Mouse (Mus musculus) embryonic facial prominence, embryonic 10.5 days (tissue): ENCODE measurements at regions not wholly inside any gene's neighbourhood (a gene's known extent, or its start where the extent isn't known, plus 50 kb on each side); places are given as distances from the start of the nearest gene placed in this dataset.
"Not testable (repeated sequence)": the region's sequence is repeated elsewhere in the genome, so short reads cannot be mapped to it uniquely, and the experiment has no call there.

Experiments
- DNase-seq: peaks from one replicate; pipeline ENCODE4 v3.0.0-alpha.2; 2017; ENCODE audit warnings: low spot score
- H3K27ac ChIP-seq: fragments of 300-500 bp; sonication (generic); replicated peaks from 2 replicates; pipeline ENCODE4 v1.5.1; 2016; ENCODE audit warnings: mild to moderate bottlenecking
- H3K27me3 ChIP-seq: fragments of 300-500 bp; sonication (generic); replicated peaks from 2 replicates; pipeline ENCODE4 v1.6.1; 2016; ENCODE audit warnings: low read depth, mild to moderate bottlenecking; ENCODE audit not compliant: poor library complexity, severe bottlenecking
- H3K36me3 ChIP-seq: fragments of 300-500 bp; sonication (generic); replicated peaks from 2 replicates; pipeline ENCODE4 v1.6.1; 2016; ENCODE audit warnings: mild to moderate bottlenecking, moderate library complexity
- H3K4me1 ChIP-seq: fragments of 300-500 bp; sonication (generic); 2 replicates; pipeline ENCODE4 v1.6.1; 2016
- H3K4me3 ChIP-seq: fragments of 300-500 bp; sonication (generic); 2 replicates; pipeline ENCODE4 v1.5.1; 2016; ENCODE audit warnings: mild to moderate bottlenecking, moderate library complexity
- H3K9me3 ChIP-seq: fragments of 300-500 bp; sonication (generic); 2 replicates; pipeline ENCODE4 v1.6.1; 2016; ENCODE audit warnings: mild to moderate bottlenecking
- WGBS: fragments of 180-500 bp; shearing (Covaris S2); methylation state at CpG from one replicate; pipeline ENCODE4 v1.1.7; 2016; 5-methylcytosine and 5-hydroxymethylcytosine counted together

DNA sequence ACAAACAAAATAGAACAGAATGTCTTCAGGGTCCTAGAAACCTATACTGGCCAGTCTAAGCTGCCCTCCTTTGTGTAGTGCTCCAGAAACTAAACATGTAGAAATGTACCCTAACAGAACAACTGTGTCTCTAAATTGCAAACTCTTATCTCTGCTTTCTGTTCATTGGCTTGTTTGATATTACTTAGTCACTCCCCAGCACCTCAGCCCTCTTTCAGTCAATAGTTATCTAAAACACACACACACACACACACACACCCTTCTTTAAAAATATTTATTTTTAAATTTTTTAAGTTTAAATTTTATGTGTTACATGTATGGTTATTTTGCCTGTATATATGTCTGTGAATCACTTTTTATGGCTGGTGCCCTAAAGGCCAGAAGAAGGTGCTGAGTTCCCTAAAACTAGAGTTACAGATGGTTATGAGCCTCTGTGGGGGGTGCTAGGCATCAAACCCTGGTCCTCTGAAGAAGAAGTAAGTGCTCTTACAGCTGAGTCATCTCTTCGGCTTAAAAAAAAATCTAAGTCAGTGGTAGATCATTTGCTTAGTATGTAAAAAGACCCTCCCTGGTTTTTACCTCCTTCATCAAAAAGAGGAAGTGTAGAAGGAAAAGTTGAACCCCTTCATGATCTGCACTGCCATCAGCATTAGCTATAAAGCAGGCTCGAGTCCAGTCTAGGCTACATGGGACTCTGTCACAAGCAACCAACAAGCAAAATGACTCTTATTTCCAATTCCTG, 96.6 kb upstream of the C9orf72 start:
- Histone ChIP-seq H3K27ac (no peak overlapping the region), H3K9me3 (peaks cover 3% of the 10 kb centered on the region; the same call in 1 of the 2 replicates), H3K4me3 (no peak overlapping the region), H3K4me1 (no peaks in the 10 kb centered on the region), H3K36me3 (no peaks in the 10 kb centered on the region), H3K27me3 (no peaks in the 10 kb centered on the region)
- DNase-seq = no peak
- WGBS = 91% methylated on average over 2 of the region's 2 CpGs

DNA sequence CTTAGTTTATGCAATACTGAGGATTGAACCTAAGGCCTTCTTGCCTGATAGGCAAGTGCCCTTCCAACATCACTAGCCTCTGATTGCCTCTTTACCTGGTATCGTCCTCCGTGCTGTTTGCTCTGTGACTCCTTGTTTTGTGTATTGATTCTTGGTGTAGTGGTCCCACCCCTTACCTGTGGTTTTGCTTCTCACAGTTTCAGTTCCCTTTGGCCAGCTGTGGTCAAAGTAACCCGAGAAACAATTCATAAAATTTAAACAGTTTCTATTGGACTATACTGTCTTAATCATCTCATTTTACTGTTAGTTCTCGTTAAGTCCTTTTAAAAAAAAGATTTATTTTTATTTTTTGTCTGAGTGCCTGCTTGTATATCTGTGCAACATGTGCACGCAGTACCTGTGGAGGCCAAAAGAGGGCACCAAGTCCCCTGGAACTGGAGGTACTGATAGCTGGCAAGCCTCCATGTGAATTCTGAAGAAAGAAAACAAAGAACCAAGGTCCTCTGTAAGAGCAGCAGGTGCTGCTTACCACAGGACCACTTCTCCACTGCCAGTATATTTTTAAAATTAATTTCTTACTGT, 84.5 kb upstream of the C9orf72 start:
- WGBS = 67% methylated on average over 5 of the region's 5 CpGs

GRCm38 (mm10) chr4:35308221-35308620, 82.2 kb upstream of the C9orf72 start:
- no peaks in the 10 kb centered on the region for H3K36me3 ChIP-seq
- 59% methylated on average over 5 of the region's 5 CpGs for WGBS
- no peaks in the 10 kb centered on the region for H3K27me3 ChIP-seq
- no peaks in the 10 kb centered on the region for H3K4me1 ChIP-seq
- H3K9me3 ChIP-seq = no peaks in the 10 kb centered on the region
- H3K4me3 ChIP-seq = no peak overlapping the region
- no peak for DNase-seq
- H3K27ac ChIP-seq = no peak overlapping the region

More for the DNA sequence above, 84.5 kb upstream of the C9orf72 start:
- no peak overlapping the region for H3K4me3 ChIP-seq
- no peaks in the 10 kb centered on the region for H3K9me3 ChIP-seq
- DNase-seq = peak; percentile 64
- H3K4me1 ChIP-seq = no peaks in the 10 kb centered on the region
- no peaks in the 10 kb centered on the region for H3K36me3 ChIP-seq
- no peaks in the 10 kb centered on the region for H3K27me3 ChIP-seq
- H3K27ac ChIP-seq = no peak overlapping the region

DNA sequence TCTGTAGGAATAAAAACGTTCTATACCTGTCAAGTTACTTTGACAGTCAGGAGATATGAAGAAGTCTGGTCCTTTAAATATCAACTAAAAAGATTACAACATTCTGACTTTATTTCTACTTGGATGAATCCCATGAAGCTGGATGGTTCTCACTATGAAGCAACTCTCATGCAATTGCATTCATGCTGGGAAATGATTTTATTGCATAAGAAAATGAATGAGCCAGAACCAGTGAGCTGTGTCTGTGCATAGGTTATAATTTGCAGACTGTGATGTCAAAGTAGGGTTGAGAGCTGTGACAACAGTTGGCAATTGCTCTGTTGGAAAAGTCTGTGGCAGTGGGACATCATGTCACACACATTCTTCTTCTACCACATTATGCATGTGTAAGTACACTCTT, 79.2 kb upstream of the C9orf72 start:
- no peak overlapping the region for H3K27ac ChIP-seq
- 73% methylated on average over 1 of the region's 1 CpGs for WGBS
- no peaks in the 10 kb centered on the region for H3K27me3 ChIP-seq

GRCm38 (mm10) chr4:35300848-35301247, 74.9 kb upstream of the C9orf72 start:
- Histone ChIP-seq H3K27me3 (no peaks in the 10 kb centered on the region), H3K36me3 (no peaks in the 10 kb centered on the region), H3K9me3 (no peaks in the 10 kb centered on the region), H3K27ac (no peak overlapping the region), H3K4me1 (no peaks in the 10 kb centered on the region), H3K4me3 (no peak overlapping the region)
- 70% methylated on average over 2 of the region's 2 CpGs for WGBS
- DNase-seq = no peak

More for the DNA sequence above, 79.2 kb upstream of the C9orf72 start:
- no peaks in the 10 kb centered on the region for H3K4me1 ChIP-seq
- no peaks in the 10 kb centered on the region for H3K36me3 ChIP-seq
- H3K9me3 ChIP-seq = no peaks in the 10 kb centered on the region
- DNase-seq = no peak
- H3K4me3 ChIP-seq = no peak overlapping the region

- H3K27me3 ChIP-seq, H3K27ac ChIP-seq, H3K4me3 ChIP-seq, H3K4me1 ChIP-seq, H3K9me3 ChIP-seq, DNase-seq, H3K36me3 ChIP-seq: not testable (repeated sequence)
- WGBS = 89% methylated on average over 4 of the region's 4 CpGs
These were observed 74.4 kb upstream of the C9orf72 start for GRCm38 (mm10) chr4:35300374-35300773.

DNA sequence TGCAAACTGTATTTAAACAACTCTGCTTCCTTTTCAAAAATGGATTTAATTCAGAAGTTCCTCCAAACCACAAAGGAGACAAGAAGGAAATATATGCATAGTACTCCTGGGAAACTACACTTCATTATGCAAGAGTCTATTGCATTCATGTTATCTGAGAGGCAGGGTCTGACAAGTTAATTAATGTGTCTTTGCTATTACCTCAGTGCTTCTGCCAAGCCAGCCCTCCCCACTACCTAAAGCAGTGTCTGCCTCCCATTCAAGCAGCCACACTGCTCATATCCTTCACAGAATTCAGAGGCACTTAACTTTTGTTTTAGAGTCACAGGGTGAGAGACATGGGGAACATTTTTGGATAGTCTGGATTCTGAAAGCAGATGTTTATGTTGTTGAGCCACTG, 58.6 kb upstream of the C9orf72 start:
- H3K4me3 ChIP-seq = no peak overlapping the region
- no peaks in the 10 kb centered on the region for H3K27me3 ChIP-seq
- no peaks in the 10 kb centered on the region for H3K36me3 ChIP-seq
- DNase-seq = no peak
- peaks cover 4% of the 10 kb centered on the region; the same call in 1 of the 2 replicates for H3K9me3 ChIP-seq
- H3K27ac ChIP-seq = no peak overlapping the region
- no peaks in the 10 kb centered on the region for H3K4me1 ChIP-seq
